Comparison of ENCODE assay signal across 15 mouse cellular contexts in genomic region chr7:126586839-126587238, GRCm38 (mm10). TPM values are rescaled to one million over a fixed set of nuclear protein-coding genes. Genes with fewer than 3 reads are reported as not detected.
A peak's percentile ranks its signal among the peaks of the same experiment; 100 is the strongest.
DNase-seq lines count a peak whose midpoint lies in the region; ATAC-seq and TF ChIP-seq lines count a peak whose summit lies in the region.
"Had no signal": no experiment of that assay in that cellular context is flagged by ENCODE, and none has a peak within 500 bp of the region (broad histone marks: within the 10 kb centered on the region; RNA-seq: fewer than 3 reads in every experiment).

No protein-coding gene starts in this region.

- no peaks in the 10 kb centered on the region for H3K36me3 ChIP-seq in forebrain, embryonic 12.5 days (replicated peaks)
- no peaks in the 10 kb centered on the region for H3K36me3 ChIP-seq in forebrain, embryonic 11.5 days (ENCODE audit: control insufficient read depth, insufficient read depth, low read length)
- no peaks in the 10 kb centered on the region for H3K36me3 ChIP-seq in kidney, adult 2 months (ENCODE audit: control insufficient read depth, insufficient read depth, low read length)
- H3K36me3 ChIP-seq in lung, embryonic 14.5 days (ENCODE audit: insufficient read depth): no peaks in the 10 kb centered on the region
- H3K36me3 ChIP-seq in midbrain, embryonic 14.5 days (ENCODE audit: control insufficient read depth, insufficient read depth, low read length): no peaks in the 10 kb centered on the region
- H3K36me3 ChIP-seq: embryonic facial prominence, embryonic 10.5 days; limb, embryonic 15.5 days had no signal

- H3K27me3 ChIP-seq in forebrain, embryonic 12.5 days: peaks cover 51% of the 10 kb centered on the region
- H3K27me3 ChIP-seq in forebrain, embryonic 11.5 days (ENCODE audit: control insufficient read depth, insufficient read depth, low read length): peaks cover 4% of the 10 kb centered on the region
- H3K27me3 ChIP-seq in kidney, adult 2 months (replicated peaks; ENCODE audit: control insufficient read depth, insufficient read depth, low read length): no peaks in the 10 kb centered on the region
- no peaks in the 10 kb centered on the region for H3K27me3 ChIP-seq in lung, embryonic 14.5 days (ENCODE audit: insufficient read depth, low read length)
- H3K27me3 ChIP-seq in midbrain, embryonic 14.5 days (ENCODE audit: control insufficient read depth, insufficient read depth, low read length): no peaks in the 10 kb centered on the region
- H3K27me3 ChIP-seq: Patski had no signal

- WGBS in forebrain, embryonic 12.5 days: 77% methylated on average over 8 of the region's 8 CpGs
- 73% methylated on average over 8 of the region's 8 CpGs for WGBS in forebrain, embryonic 11.5 days
- WGBS in kidney, adult 2 months: 21% methylated on average over 8 of the region's 8 CpGs
- WGBS in lung, embryonic 14.5 days: 26% methylated on average over 8 of the region's 8 CpGs
- WGBS in midbrain, embryonic 14.5 days: 76% methylated on average over 8 of the region's 8 CpGs

- no peak for TF ChIP-seq CTCF in kidney, adult 2 months (conservative IDR thresholded peaks at IDR 0.05; ENCODE audit: insufficient read depth, insufficient read length, low read depth, low read length)
- TF ChIP-seq CTCF in lung, embryonic 14.5 days (IDR thresholded peaks at IDR 0.05; ENCODE audit: low read depth): no peak

- H3K9ac ChIP-seq in forebrain, embryonic 12.5 days: peak overlapping the region; percentile 9; the same call in 1 of the 2 replicates
- H3K9ac ChIP-seq in forebrain, embryonic 11.5 days (ENCODE audit: low read length): no peak overlapping the region
- H3K9ac ChIP-seq in lung, embryonic 14.5 days: peak overlapping the region; percentile 13; the same call in 1 of the 2 replicates
- H3K9ac ChIP-seq in midbrain, embryonic 14.5 days (replicated peaks; ENCODE audit: low read length): no peak overlapping the region
- H3K9ac ChIP-seq: limb, embryonic 15.5 days had no signal

- H3K4me3 ChIP-seq in forebrain, embryonic 12.5 days (replicated peaks): no peak overlapping the region
- no peak overlapping the region for H3K4me3 ChIP-seq in forebrain, embryonic 11.5 days (ENCODE audit: low read depth, low read length)
- no peak overlapping the region for H3K4me3 ChIP-seq in kidney, adult 2 months (ENCODE audit: insufficient read depth, low read depth, low read length)
- H3K4me3 ChIP-seq in lung, embryonic 14.5 days (ENCODE audit: low read depth, low read length): no peak overlapping the region
- H3K4me3 ChIP-seq in midbrain, embryonic 14.5 days (replicated peaks; ENCODE audit: low read depth, low read length): no peak overlapping the region
- H3K4me3 ChIP-seq: limb, embryonic 15.5 days had no signal

- TF ChIP-seq POLR2A in kidney, adult 2 months (IDR thresholded peaks at IDR 0.05; ENCODE audit: low read depth, low read length): no peak

- no peak overlapping the region for H3K4me2 ChIP-seq in forebrain, embryonic 12.5 days
- no peak overlapping the region for H3K4me2 ChIP-seq in forebrain, embryonic 11.5 days (ENCODE audit: low read depth, low read length, severe bottlenecking)
- H3K4me2 ChIP-seq in lung, embryonic 14.5 days: no peak overlapping the region
- H3K4me2 ChIP-seq in midbrain, embryonic 14.5 days (ENCODE audit: low read length): no peak overlapping the region

- ATAC-seq in forebrain, embryonic 12.5 days (ENCODE audit: low FRiP score): no peak
- ATAC-seq in forebrain, embryonic 11.5 days (replicated peaks; ENCODE audit: low FRiP score): no peak
- ATAC-seq in lung, embryonic 14.5 days (ENCODE audit: insufficient read depth): no peak
- no peak for ATAC-seq in midbrain, embryonic 14.5 days (ENCODE audit: low FRiP score, low TSS enrichment)
- ATAC-seq: forebrain, embryonic 14.5 days; Patski had no signal

- H3K4me1 ChIP-seq in forebrain, embryonic 12.5 days: peaks cover 17% of the 10 kb centered on the region
- H3K4me1 ChIP-seq in forebrain, embryonic 11.5 days (replicated peaks; ENCODE audit: control insufficient read depth, insufficient read depth, low read length): no peaks in the 10 kb centered on the region
- H3K4me1 ChIP-seq in kidney, adult 2 months (ENCODE audit: control insufficient read depth, insufficient read depth, low read length): no peaks in the 10 kb centered on the region
- H3K4me1 ChIP-seq in lung, embryonic 14.5 days (ENCODE audit: insufficient read depth): no peaks in the 10 kb centered on the region
- peaks cover 7% of the 10 kb centered on the region; the same call in 1 of the 2 replicates for H3K4me1 ChIP-seq in midbrain, embryonic 14.5 days (ENCODE audit: control insufficient read depth, insufficient read depth, low read length)

- H3K27ac ChIP-seq in forebrain, embryonic 12.5 days: no peak overlapping the region
- no peak overlapping the region for H3K27ac ChIP-seq in forebrain, embryonic 11.5 days (ENCODE audit: low read depth, low read length)
- H3K27ac ChIP-seq in kidney, adult 2 months (ENCODE audit: insufficient read depth, low read depth, low read length): no peak overlapping the region
- H3K27ac ChIP-seq in lung, embryonic 14.5 days (ENCODE audit: low read depth): no peak overlapping the region
- H3K27ac ChIP-seq in midbrain, embryonic 14.5 days (replicated peaks; ENCODE audit: low read depth, low read length): no peak overlapping the region
- H3K27ac ChIP-seq: limb, embryonic 15.5 days had no signal

- no peak for DNase-seq in forebrain, embryonic 11.5 days (ENCODE audit: low spot score)
- DNase-seq in NIH3T3 (ENCODE audit: low read depth) (peak; percentile 22), MN1 (ENCODE audit: low spot score) (no peak)
- DNase-seq in kidney, adult 2 months: peak; percentile 83
- peak; percentile 49 for DNase-seq in lung, embryonic 14.5 days
- DNase-seq in left cerebral cortex, adult 18-20 months (ENCODE audit: low spot score in 2 of 2): no peak
- no peak for DNase-seq in midbrain, embryonic 14.5 days

- no peaks in the 10 kb centered on the region for H3K9me3 ChIP-seq in forebrain, embryonic 12.5 days
- H3K9me3 ChIP-seq in forebrain, embryonic 11.5 days (ENCODE audit: control insufficient read depth, low read length): no peaks in the 10 kb centered on the region
- no peaks in the 10 kb centered on the region for H3K9me3 ChIP-seq in lung, embryonic 14.5 days (ENCODE audit: low read depth, low read length)
- H3K9me3 ChIP-seq in midbrain, embryonic 14.5 days (ENCODE audit: control insufficient read depth, low read length): no peaks in the 10 kb centered on the region
- H3K9me3 ChIP-seq: embryonic facial prominence, embryonic 10.5 days; limb, embryonic 15.5 days had no signal

RNA-seq across cellular contexts. Expression of gene Cln3, which starts 1.2 kb away (rescaled TPM):
- 27.5 and 32.7 TPM in 2 replicates for polyA plus RNA-seq in forebrain, embryonic 12.5 days (2016; fragmentation: Nextera tagmentation; extraction: Ambion mirVana)
- polyA plus RNA-seq in forebrain, embryonic 11.5 days (2014; fragmentation: Nextera tagmentation; extraction: Ambion mirVana): 22.8 and 23.0 TPM in 2 replicates
- 117 and 120 TPM in 2 replicates for polyA plus RNA-seq in kidney, adult 2 months (2012; rRNA removed)
- 24.1 and 27.3 TPM in 2 replicates for polyA plus RNA-seq in lung, embryonic 14.5 days (2014; fragmentation: Nextera tagmentation; extraction: Ambion mirVana)
- total RNA-seq in left cerebral cortex, adult 18-20 months (2021): 10 to 100 TPM; 26.2 to 26.7 TPM
- 26.5 and 27.7 TPM in 2 replicates for polyA plus RNA-seq in midbrain, embryonic 14.5 days (2014; fragmentation: Nextera tagmentation; extraction: Ambion mirVana)

RNA-seq across cellular contexts. Expression of gene Apobr, which starts 2.1 kb away (rescaled TPM):
- 0.31 and 0.52 TPM in 2 replicates for polyA plus RNA-seq in forebrain, embryonic 12.5 days (2016; fragmentation: Nextera tagmentation; extraction: Ambion mirVana)
- 0.69 and 0.77 TPM in 2 replicates for polyA plus RNA-seq in forebrain, embryonic 11.5 days (2014; fragmentation: Nextera tagmentation; extraction: Ambion mirVana)
- polyA plus RNA-seq in kidney, adult 2 months (2012; rRNA removed): 1.2 and 1.5 TPM in 2 replicates
- polyA plus RNA-seq in lung, embryonic 14.5 days (2014; fragmentation: Nextera tagmentation; extraction: Ambion mirVana): 0.32 and 0.54 TPM in 2 replicates
- total RNA-seq in left cerebral cortex, adult 18-20 months (2021): 1 to 10 TPM in 1 of 2 experiments, under 1 TPM in 1; 0.58 to 1.1 TPM
- 0.28 and 0.55 TPM in 2 replicates for polyA plus RNA-seq in midbrain, embryonic 14.5 days (2014; fragmentation: Nextera tagmentation; extraction: Ambion mirVana)
- total RNA-seq: midbrain, postnatal 0 days had no signal

RNA-seq across cellular contexts. Expression of gene Il27, which starts 7.9 kb away (rescaled TPM):
- polyA plus RNA-seq in forebrain, embryonic 12.5 days (2016; fragmentation: Nextera tagmentation; extraction: Ambion mirVana): not detected in 2 replicates
- polyA plus RNA-seq in forebrain, embryonic 11.5 days (2014; fragmentation: Nextera tagmentation; extraction: Ambion mirVana): not detected in 2 replicates
- polyA plus RNA-seq in kidney, adult 2 months (2012; rRNA removed): 0.13 TPM in 1 of 2 replicates, not detected in the other
- polyA plus RNA-seq in lung, embryonic 14.5 days (2014; fragmentation: Nextera tagmentation; extraction: Ambion mirVana): not detected in 2 replicates
- total RNA-seq in left cerebral cortex, adult 18-20 months (2021): not detected
- not detected in 2 replicates for polyA plus RNA-seq in midbrain, embryonic 14.5 days (2014; fragmentation: Nextera tagmentation; extraction: Ambion mirVana)
- total RNA-seq: midbrain, postnatal 0 days had no signal
- polyA plus RNA-seq: C2C12; embryonic facial prominence, embryonic 10.5 days; forebrain, embryonic 14.5 days; heart, embryonic 16.5 days; limb, embryonic 15.5 days; midbrain, postnatal 0 days had no signal

RNA-seq across cellular contexts. Expression of gene Eif3c, which starts 20.6 kb away (rescaled TPM):
- 213 and 225 TPM in 2 replicates for polyA plus RNA-seq in forebrain, embryonic 12.5 days (2016; fragmentation: Nextera tagmentation; extraction: Ambion mirVana)
- 175 and 184 TPM in 2 replicates for polyA plus RNA-seq in forebrain, embryonic 11.5 days (2014; fragmentation: Nextera tagmentation; extraction: Ambion mirVana)
- 105 TPM in 2 replicates for polyA plus RNA-seq in kidney, adult 2 months (2012; rRNA removed)
- polyA plus RNA-seq in lung, embryonic 14.5 days (2014; fragmentation: Nextera tagmentation; extraction: Ambion mirVana): 169 and 183 TPM in 2 replicates
- total RNA-seq in left cerebral cortex, adult 18-20 months (2021): 100 to 1,000 TPM; 182 to 184 TPM
- 171 and 174 TPM in 2 replicates for polyA plus RNA-seq in midbrain, embryonic 14.5 days (2014; fragmentation: Nextera tagmentation; extraction: Ambion mirVana)

RNA-seq across cellular contexts. Expression of gene Nupr1, which starts 43.8 kb away (rescaled TPM):
- polyA plus RNA-seq in forebrain, embryonic 12.5 days (2016; fragmentation: Nextera tagmentation; extraction: Ambion mirVana): 3.1 and 3.8 TPM in 2 replicates
- polyA plus RNA-seq in forebrain, embryonic 11.5 days (2014; fragmentation: Nextera tagmentation; extraction: Ambion mirVana): 1.6 and 3.2 TPM in 2 replicates
- 29.2 and 36.4 TPM in 2 replicates for polyA plus RNA-seq in kidney, adult 2 months (2012; rRNA removed)
- 9.7 and 10.7 TPM in 2 replicates for polyA plus RNA-seq in lung, embryonic 14.5 days (2014; fragmentation: Nextera tagmentation; extraction: Ambion mirVana)
- total RNA-seq in left cerebral cortex, adult 18-20 months (2021): 10 to 100 TPM; 20.3 to 22.6 TPM
- 0.84 and 5.8 TPM in 2 replicates for polyA plus RNA-seq in midbrain, embryonic 14.5 days (2014; fragmentation: Nextera tagmentation; extraction: Ambion mirVana)

Comparison
In these comparisons a context has a peak if more than half of its experiments do, and no peak if none do; other contexts are left out.
1. H3K9ac ChIP-seq: peak in forebrain, embryonic 12.5 days (single experiment) and lung, embryonic 14.5 days (single experiment); none in forebrain, embryonic 11.5 days (single experiment) and midbrain, embryonic 14.5 days (single experiment).
2. DNase-seq: peak in NIH3T3 (single experiment), kidney, adult 2 months (single experiment) and lung, embryonic 14.5 days (single experiment); none in forebrain, embryonic 11.5 days (single experiment), MN1 (single experiment), left cerebral cortex, adult 18-20 months (0 of 2) and midbrain, embryonic 14.5 days (single experiment).